Mouse (Mus musculus) spleen, postnatal 36 days (tissue): ENCODE data around the gene Cacng4.

Source experiments
- DNase-seq, 2 experiments: peaks; one replicate each; pipeline ENCODE4 v3.0.0; 2022; ENCODE audit warnings: low spot score in 2 of 2, mixed read lengths in 1 of 2

Gene Cacng4

GRCm38 (mm10) chr11:107716332-107716938, 77.9 kb downstream of the Cacng4 start, which contains the start of gene Cacng1:
Gene Cacng1, minus strand, starts transcription at chr11:107716522.
- DNase-seq: no peak

- DNase-seq: no peak
Observed at GRCm38 (mm10) chr11:107714368-107714767, 80.0 kb downstream of the Cacng4 start.

GRCm38 (mm10) chr11:107710379-107710778, 84.0 kb downstream of the Cacng4 start:
- DNase-seq: no peak

- no peak for DNase-seq
Observed at GRCm38 (mm10) chr11:107707897-107708610, 86.3 kb downstream of the Cacng4 start.

GRCm38 (mm10) chr11:107705476-107706074, 88.8 kb downstream of the Cacng4 start:
- DNase-seq: no peak

GRCm38 (mm10) chr11:107705060-107705459, 89.3 kb downstream of the Cacng4 start:
- DNase-seq: no peak

GRCm38 (mm10) chr11:107703272-107704134, 90.9 kb downstream of the Cacng4 start:
- no peak for DNase-seq

GRCm38 (mm10) chr11:107699967-107700366, 94.4 kb downstream of the Cacng4 start:
- DNase-seq: no peak

- peak in 1 of 2 experiments; percentile 8 for DNase-seq
Observed at GRCm38 (mm10) chr11:107693338-107693737, 101.0 kb downstream of the Cacng4 start.

- DNase-seq: no peak
Observed at GRCm38 (mm10) chr11:107691569-107691968, 102.8 kb downstream of the Cacng4 start.

- DNase-seq: no peak
Observed at GRCm38 (mm10) chr11:107688480-107688879, 105.9 kb downstream of the Cacng4 start.

GRCm38 (mm10) chr11:107686290-107686689, 108.1 kb downstream of the Cacng4 start:
- no peak for DNase-seq

- no peak for DNase-seq
Observed at GRCm38 (mm10) chr11:107683544-107684465, 110.6 kb downstream of the Cacng4 start.

GRCm38 (mm10) chr11:107682694-107683355, 111.5 kb downstream of the Cacng4 start:
- DNase-seq: no peak
